Mouse (Mus musculus): ENCODE measurements at regions not wholly inside any gene's neighbourhood (a gene's known extent, or its start where the extent isn't known, plus 50 kb on each side); places are given as distances from the start of the nearest gene placed in this dataset.
A peak's percentile ranks its signal among the peaks of the same experiment; 100 is the strongest.

DNA sequence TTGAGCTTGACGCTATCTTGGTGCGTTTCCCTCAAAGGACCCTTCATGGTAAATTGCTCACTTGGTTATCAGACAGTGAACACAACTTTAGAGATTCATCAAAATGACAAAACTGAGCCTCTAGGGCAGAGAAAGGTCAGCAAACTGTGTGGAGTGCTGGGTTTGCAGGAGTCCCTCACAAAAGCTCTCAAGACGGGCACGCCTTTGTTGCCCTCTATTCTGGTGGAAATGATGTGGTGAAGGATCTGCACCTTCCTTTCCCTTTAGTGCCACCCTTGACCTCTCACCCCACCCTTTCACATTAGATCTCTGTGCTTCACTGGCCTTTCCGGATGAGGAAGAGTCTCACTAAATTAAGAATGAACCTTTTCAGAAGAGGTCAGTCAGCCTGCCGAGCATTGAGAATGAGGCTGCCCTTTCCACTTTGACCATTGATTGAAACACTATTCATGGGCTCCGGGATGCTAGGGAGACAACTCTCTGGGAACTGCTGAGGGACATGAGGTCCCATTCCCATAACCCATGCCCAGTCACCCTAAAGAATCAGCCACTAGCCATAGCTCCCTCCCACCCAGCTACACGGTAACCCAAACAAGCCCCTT lies 182.9 kb upstream of the Sfrp2 start:
- TF ChIP-seq CTCF (IDR thresholded peaks at IDR 0.05; ENCODE audit: low read depth): no peak
- Histone ChIP-seq H3K4me2 (no peak overlapping the region), H3K27ac (ENCODE audit: low read depth) (no peak overlapping the region), H3K9me3 (ENCODE audit: low read depth, low read length) (no peaks in the 10 kb centered on the region), H3K27me3 (ENCODE audit: insufficient read depth, low read length) (no peaks in the 10 kb centered on the region), H3K4me1 (ENCODE audit: insufficient read depth) (no peaks in the 10 kb centered on the region), H3K9ac (no peak overlapping the region), H3K36me3 (ENCODE audit: insufficient read depth) (no peaks in the 10 kb centered on the region), H3K4me3 (ENCODE audit: low read depth, low read length) (no peak overlapping the region)
- WGBS: 49% methylated on average over 8 of the region's 8 CpGs
- no peak for DNase-seq
- no peak for ATAC-seq (ENCODE audit: insufficient read depth)

DNA sequence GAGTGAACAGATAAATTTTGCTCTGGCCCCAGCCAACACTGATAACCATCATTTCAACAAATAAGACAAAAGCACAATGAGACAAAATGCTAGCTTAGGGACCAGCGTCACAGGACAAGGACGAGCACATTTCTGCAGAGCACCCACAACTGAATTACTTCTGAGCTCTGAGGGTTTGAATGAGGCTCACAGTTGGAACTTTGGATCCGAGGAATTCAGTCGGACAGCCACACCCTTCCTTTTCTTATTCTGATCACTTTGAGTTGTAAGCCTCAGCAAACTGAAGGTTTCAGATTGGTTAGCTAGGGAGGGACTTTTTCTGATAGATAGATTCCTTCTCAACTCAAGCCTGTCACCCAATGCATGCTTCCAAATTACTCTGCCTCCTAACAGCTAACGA lies 180.0 kb upstream of the Sfrp2 start:
- Histone ChIP-seq H3K4me2 (no peak overlapping the region), H3K27me3 (ENCODE audit: insufficient read depth, low read length) (no peaks in the 10 kb centered on the region), H3K4me3 (ENCODE audit: low read depth, low read length) (no peak overlapping the region), H3K9me3 (ENCODE audit: low read depth, low read length) (no peaks in the 10 kb centered on the region), H3K4me1 (ENCODE audit: insufficient read depth) (no peaks in the 10 kb centered on the region), H3K36me3 (ENCODE audit: insufficient read depth) (no peaks in the 10 kb centered on the region), H3K9ac (no peak overlapping the region), H3K27ac (ENCODE audit: low read depth) (no peak overlapping the region)
- WGBS: 79% methylated on average over 5 of the region's 5 CpGs
- no peak for ATAC-seq (ENCODE audit: insufficient read depth)
- DNase-seq: no peak
- no peak for TF ChIP-seq CTCF (IDR thresholded peaks at IDR 0.05; ENCODE audit: low read depth)

DNA sequence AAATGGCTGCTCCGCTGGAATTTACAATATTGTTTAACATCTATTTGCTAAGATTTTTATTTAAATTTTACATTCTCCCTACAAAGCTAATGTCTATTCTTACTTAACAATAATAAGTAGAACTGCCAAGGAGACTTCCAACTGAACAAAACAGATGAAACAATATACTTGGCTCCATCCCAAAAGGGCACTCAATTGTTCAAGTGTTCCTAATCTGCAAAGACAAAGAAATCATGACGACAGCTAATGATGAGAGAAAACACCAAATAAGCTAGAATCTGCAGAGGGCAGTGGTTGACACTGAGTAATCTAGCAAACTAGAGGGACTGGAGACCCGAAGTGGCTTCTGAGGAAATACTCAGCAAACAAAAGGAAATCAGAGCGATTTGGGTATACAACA lies 179.6 kb upstream of the Sfrp2 start:
- WGBS: 58% methylated on average over 4 of the region's 4 CpGs
- no peak overlapping the region for H3K4me2 ChIP-seq
- H3K27ac ChIP-seq (ENCODE audit: low read depth): no peak overlapping the region
- H3K27me3 ChIP-seq (ENCODE audit: insufficient read depth, low read length): no peaks in the 10 kb centered on the region
- no peak for TF ChIP-seq CTCF (IDR thresholded peaks at IDR 0.05; ENCODE audit: low read depth)
- DNase-seq (peak; percentile 34), ATAC-seq (ENCODE audit: insufficient read depth) (no peak)
- H3K9ac ChIP-seq: no peak overlapping the region
- H3K4me3 ChIP-seq (ENCODE audit: low read depth, low read length): no peak overlapping the region
- H3K9me3 ChIP-seq (ENCODE audit: low read depth, low read length): no peaks in the 10 kb centered on the region
- H3K36me3 ChIP-seq (ENCODE audit: insufficient read depth): no peaks in the 10 kb centered on the region
- no peaks in the 10 kb centered on the region for H3K4me1 ChIP-seq (ENCODE audit: insufficient read depth)

DNA sequence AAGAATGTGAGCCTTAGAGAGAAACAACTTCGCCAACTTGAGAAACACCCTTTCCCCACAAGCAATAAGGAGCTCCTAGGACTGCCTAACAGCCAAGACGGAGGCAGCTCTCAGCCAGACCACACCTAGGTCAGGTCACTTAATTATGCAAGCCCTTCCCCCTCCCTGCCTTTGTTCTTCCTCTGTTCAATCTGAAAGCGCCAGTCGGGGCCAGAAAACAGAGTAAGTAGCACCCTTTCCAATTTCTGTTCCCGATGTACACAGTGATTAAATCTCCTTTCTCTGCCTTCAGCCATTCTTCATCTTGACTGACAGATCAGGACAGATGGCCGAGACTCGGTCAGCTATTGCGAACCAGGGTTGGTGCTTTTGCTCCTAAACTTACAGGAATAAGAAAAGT lies 177.0 kb upstream of the Sfrp2 start:
- H3K27ac ChIP-seq (ENCODE audit: low read depth): no peak overlapping the region
- TF ChIP-seq CTCF (IDR thresholded peaks at IDR 0.05; ENCODE audit: low read depth): no peak
- H3K9ac ChIP-seq: no peak overlapping the region
- no peak overlapping the region for H3K4me3 ChIP-seq (ENCODE audit: low read depth, low read length)
- 23% methylated on average over 8 of the region's 8 CpGs for WGBS
- no peaks in the 10 kb centered on the region for H3K27me3 ChIP-seq (ENCODE audit: insufficient read depth, low read length)
- no peaks in the 10 kb centered on the region for H3K9me3 ChIP-seq (ENCODE audit: low read depth, low read length)
- H3K4me1 ChIP-seq (ENCODE audit: insufficient read depth): no peaks in the 10 kb centered on the region
- no peak for DNase-seq
- no peak overlapping the region for H3K4me2 ChIP-seq
- ATAC-seq (ENCODE audit: insufficient read depth): no peak
- no peaks in the 10 kb centered on the region for H3K36me3 ChIP-seq (ENCODE audit: insufficient read depth)

DNA sequence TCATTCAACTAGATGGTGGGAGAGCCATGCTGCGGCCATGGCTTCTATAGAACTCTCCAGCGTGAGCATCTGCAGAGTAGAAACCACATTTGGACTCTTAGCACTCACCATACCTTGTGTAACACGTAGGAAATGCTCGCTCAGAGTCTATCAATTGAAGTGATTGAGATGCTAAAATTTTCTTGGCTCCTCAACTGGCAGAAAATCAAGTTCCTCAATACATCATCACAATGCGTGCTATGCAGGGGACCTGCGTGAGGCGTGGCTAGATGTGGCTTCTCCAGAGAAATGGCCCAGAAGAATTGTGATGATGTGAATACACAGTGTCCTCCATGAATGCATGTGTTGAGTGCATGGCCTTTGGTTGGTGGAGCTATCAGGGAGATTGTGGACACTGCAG lies 174.9 kb upstream of the Sfrp2 start:
- DNase-seq (no peak), ATAC-seq (ENCODE audit: insufficient read depth) (no peak)
- H3K27ac ChIP-seq (ENCODE audit: low read depth): no peak overlapping the region
- H3K36me3 ChIP-seq (ENCODE audit: insufficient read depth): no peaks in the 10 kb centered on the region
- 93% methylated on average over 7 of the region's 7 CpGs for WGBS
- H3K4me1 ChIP-seq (ENCODE audit: insufficient read depth): no peaks in the 10 kb centered on the region
- no peak overlapping the region for H3K9ac ChIP-seq
- no peaks in the 10 kb centered on the region for H3K27me3 ChIP-seq (ENCODE audit: insufficient read depth, low read length)
- no peak overlapping the region for H3K4me2 ChIP-seq
- H3K4me3 ChIP-seq (ENCODE audit: low read depth, low read length): no peak overlapping the region
- no peaks in the 10 kb centered on the region for H3K9me3 ChIP-seq (ENCODE audit: low read depth, low read length)
- no peak for TF ChIP-seq CTCF (IDR thresholded peaks at IDR 0.05; ENCODE audit: low read depth)

DNA sequence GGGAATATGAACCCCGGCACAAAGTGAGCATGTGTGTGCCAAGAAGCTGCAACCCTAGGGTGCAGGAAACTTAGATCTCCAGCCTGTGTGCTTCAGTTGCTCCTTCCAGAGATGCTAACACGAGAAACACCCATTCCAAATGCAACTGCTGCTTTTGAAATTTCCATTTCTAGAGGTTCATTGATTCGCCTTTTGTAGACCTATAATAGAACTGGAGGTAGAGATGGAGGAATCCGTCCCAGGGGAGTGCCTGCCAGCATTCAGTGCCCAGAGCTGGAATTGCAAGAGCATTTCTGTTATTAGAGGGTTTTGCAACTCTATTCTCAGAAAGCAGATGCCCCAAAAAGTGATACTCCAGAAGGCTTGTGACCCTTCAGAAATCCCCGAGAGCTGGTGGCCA lies 172.8 kb upstream of the Sfrp2 start:
- no peaks in the 10 kb centered on the region for H3K9me3 ChIP-seq (ENCODE audit: low read depth, low read length)
- WGBS: 80% methylated on average over 5 of the region's 5 CpGs
- DNase-seq: no peak
- H3K36me3 ChIP-seq (ENCODE audit: insufficient read depth): no peaks in the 10 kb centered on the region
- no peaks in the 10 kb centered on the region for H3K27me3 ChIP-seq (ENCODE audit: insufficient read depth, low read length)
- no peak for ATAC-seq (ENCODE audit: insufficient read depth)
- no peak overlapping the region for H3K27ac ChIP-seq (ENCODE audit: low read depth)
- no peak overlapping the region for H3K9ac ChIP-seq
- no peak overlapping the region for H3K4me2 ChIP-seq
- TF ChIP-seq CTCF (IDR thresholded peaks at IDR 0.05; ENCODE audit: low read depth): no peak
- no peaks in the 10 kb centered on the region for H3K4me1 ChIP-seq (ENCODE audit: insufficient read depth)
- no peak overlapping the region for H3K4me3 ChIP-seq (ENCODE audit: low read depth, low read length)

DNA sequence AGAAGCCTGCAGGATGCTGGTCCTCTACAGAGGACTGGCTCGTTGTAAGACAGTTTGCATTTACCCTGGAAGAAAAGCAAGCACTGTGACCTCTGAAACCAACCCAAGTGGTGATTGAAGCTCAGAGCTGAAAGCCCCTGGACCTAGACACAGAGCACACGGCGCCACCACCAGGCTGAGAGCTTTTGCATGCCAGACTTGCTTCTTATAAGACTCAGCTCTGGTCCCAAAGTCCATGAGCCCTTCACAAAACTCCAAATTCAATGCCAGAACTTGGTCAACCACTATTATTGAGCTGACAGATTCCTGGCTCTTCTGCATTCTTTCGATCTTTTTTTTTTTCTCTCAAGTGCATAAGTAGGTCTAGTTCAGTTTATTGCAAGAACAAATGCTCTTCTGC lies 164.6 kb upstream of the Sfrp2 start:
- Histone ChIP-seq H3K27me3 (ENCODE audit: insufficient read depth, low read length) (no peaks in the 10 kb centered on the region), H3K9ac (no peak overlapping the region), H3K4me2 (no peak overlapping the region), H3K36me3 (ENCODE audit: insufficient read depth) (no peaks in the 10 kb centered on the region), H3K4me1 (ENCODE audit: insufficient read depth) (no peaks in the 10 kb centered on the region), H3K27ac (ENCODE audit: low read depth) (no peak overlapping the region), H3K4me3 (ENCODE audit: low read depth, low read length) (no peak overlapping the region), H3K9me3 (ENCODE audit: low read depth, low read length) (no peaks in the 10 kb centered on the region)
- ATAC-seq (ENCODE audit: insufficient read depth) (no peak), DNase-seq (no peak)
- WGBS: 71% methylated on average over 4 of the region's 4 CpGs
- TF ChIP-seq CTCF (IDR thresholded peaks at IDR 0.05; ENCODE audit: low read depth): 0 out of 2 replicates have a peak, but pooled peaks have one; percentile 9

Data from lung, embryonic 14.5 days (tissue).